ENCODE assay signal across 21 mouse cellular contexts in the genomic region with DNA sequence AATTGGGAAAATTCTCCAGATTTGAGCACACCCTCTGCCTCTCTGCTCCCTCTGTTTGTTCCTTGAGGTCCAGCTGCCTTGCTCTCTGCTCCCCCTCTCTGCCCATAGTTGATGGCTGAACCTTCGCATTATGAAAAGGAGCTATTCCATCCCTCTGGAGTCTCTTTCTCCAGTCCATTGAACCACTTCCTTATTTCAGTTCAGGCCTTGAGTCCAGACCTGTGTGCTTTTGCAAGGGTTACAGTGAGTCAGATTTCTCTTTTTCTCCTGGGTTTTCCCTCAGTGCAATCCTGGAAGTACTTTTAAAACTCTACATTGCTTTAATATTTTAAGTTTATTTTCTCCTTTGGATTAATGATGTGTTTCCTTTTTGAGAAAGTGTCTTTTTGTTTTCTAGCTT.
"Had no signal": no experiment of that assay in that cellular context is flagged by ENCODE, and none has a peak within 500 bp of the region (broad histone marks: within the 10 kb centered on the region; RNA-seq: fewer than 3 reads in every experiment).

No protein-coding gene starts in this region.

- ATAC-seq: liver, postnatal 0 days; lung, postnatal 0 days; midbrain, embryonic 16.5 days had no signal

- DNase-seq: liver, postnatal 0 days; lung, adult 2 months; lung, postnatal 14 days; lung, postnatal 36 days; midbrain, embryonic 14.5 days; right cerebral cortex, postnatal 14 days; thymus, adult 2 months; thymus, postnatal 25 days; thymus, postnatal 4 days had no signal

- H3K9me3 ChIP-seq: liver, embryonic 15.5 days; lung, embryonic 15.5 days; megakaryocyte, embryonic 14.5 days; midbrain, embryonic 12.5 days; neural tube, embryonic 13.5 days; neural tube, embryonic 15.5 days; stomach, embryonic 15.5 days had no signal

- H3K27ac ChIP-seq: liver, embryonic 15.5 days; lung, embryonic 15.5 days; macrophage; midbrain, embryonic 12.5 days; neural tube, embryonic 13.5 days; neural tube, embryonic 15.5 days; stomach, embryonic 15.5 days; stomach, postnatal 0 days had no signal

- H3K4me1 ChIP-seq: liver, embryonic 15.5 days; lung, embryonic 15.5 days; midbrain, embryonic 12.5 days; neural tube, embryonic 13.5 days; neural tube, embryonic 15.5 days; stomach, embryonic 15.5 days had no signal

- H3K27me3 ChIP-seq: liver, embryonic 15.5 days; lung, embryonic 15.5 days; megakaryocyte, embryonic 14.5 days; midbrain, embryonic 12.5 days; neural tube, embryonic 13.5 days; neural tube, embryonic 15.5 days; stomach, embryonic 15.5 days had no signal

- H3K4me3 ChIP-seq: liver, embryonic 15.5 days; lung, embryonic 15.5 days; megakaryocyte, embryonic 14.5 days; midbrain, embryonic 12.5 days; myocyte; neural tube, embryonic 13.5 days; neural tube, embryonic 15.5 days; stomach, embryonic 15.5 days had no signal

- H3K36me3 ChIP-seq: liver, embryonic 15.5 days; lung, embryonic 15.5 days; midbrain, embryonic 12.5 days; neural tube, embryonic 13.5 days; neural tube, embryonic 15.5 days; stomach, embryonic 15.5 days had no signal

- H3K4me2 ChIP-seq: liver, embryonic 15.5 days; lung, embryonic 15.5 days; midbrain, embryonic 12.5 days; neural tube, embryonic 13.5 days; neural tube, embryonic 15.5 days; stomach, embryonic 15.5 days had no signal

- H3K9ac ChIP-seq: liver, embryonic 15.5 days; liver, postnatal 0 days; lung, embryonic 15.5 days; midbrain, embryonic 12.5 days; neural tube, embryonic 13.5 days; neural tube, embryonic 15.5 days; stomach, embryonic 15.5 days had no signal
